Mouse (Mus musculus) frontal cortex, postnatal 25 days (tissue): ENCODE data around the gene Capn15.

Experiments used
- DNase-seq, 2 experiments: peaks; one replicate each; pipeline ENCODE4 v3.0.0; 2022; ENCODE audit warnings: low spot score in 2 of 2

Capn15 gene

DNA sequence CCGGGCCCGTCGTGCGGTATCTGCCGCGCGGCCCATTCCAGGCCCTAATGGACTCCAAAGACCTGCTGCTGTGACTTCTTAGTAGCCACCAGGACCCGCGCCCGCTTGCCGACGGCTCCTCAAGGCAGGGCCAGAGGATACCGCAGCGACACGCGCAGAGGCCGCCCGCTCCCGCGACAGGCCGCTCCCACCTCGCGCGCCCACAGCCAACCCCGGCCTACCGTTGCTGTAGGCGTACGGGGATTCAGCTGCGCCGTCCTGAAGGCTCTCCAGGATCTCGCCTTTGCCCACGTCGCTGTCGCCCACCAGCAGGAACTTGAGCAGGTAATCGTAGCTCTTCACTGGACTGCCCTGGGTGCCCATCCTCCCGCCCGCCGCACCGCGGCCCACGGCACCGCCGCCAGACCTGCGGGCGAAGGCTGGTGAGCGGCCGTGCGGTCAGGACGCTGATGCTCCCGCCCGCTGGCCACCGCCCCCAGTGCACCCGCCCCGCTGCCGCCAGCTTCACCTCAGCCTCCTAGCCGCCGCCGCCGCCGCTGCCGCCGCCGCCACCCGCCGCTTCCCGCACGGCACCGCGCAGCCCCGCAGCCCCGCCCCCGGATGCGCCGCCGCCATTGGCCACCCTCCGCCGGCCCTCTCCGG lies 66.3 kb downstream of the Capn15 start, which contains the start of gene Rab40c:
Gene Rab40c, minus strand, starts transcription at position 584 of the 642 bp plus-strand sequence.
- peak; percentile 19 to 36 for DNase-seq

DNA sequence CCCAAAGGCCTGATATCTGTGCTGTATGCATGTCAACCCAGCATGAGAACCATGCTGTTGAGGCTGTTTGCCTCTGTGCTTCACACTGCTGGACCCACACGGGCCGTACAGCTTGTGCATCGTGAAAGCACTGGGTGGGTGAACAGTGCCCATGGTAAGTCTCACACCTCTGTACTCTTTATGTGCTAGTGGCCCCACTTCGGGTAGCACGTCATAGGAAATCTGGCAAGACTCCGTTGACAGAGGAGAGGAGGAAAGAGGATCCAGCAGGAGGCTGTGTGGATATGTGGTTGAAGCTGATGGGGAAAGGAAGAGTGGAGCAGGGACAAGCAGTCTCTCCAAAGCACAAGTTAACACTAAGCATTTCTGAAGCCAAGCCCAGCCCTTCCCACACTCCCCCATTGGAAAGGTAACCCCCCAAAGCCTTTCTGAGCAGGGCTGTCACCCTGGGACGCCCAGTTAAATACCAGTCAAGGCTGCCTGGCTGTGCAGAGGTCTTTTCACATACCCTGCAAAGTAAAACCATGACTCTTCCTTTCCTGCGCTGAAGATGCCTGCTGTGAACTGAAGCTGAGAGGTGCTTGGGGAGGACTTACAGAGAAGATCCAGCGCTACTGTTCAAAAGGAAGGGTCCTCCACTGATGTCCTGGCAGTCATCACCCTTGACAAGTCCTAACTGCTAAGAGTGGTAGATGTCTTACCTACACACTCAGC lies 67.4 kb downstream of the Capn15 start:
- DNase-seq = no peak

GRCm38 (mm10) chr17:25916931-25917647 lies 68.5 kb downstream of the Capn15 start:
- no peak for DNase-seq

- no peak for DNase-seq
These were observed 71.3 kb downstream of the Capn15 start for GRCm38 (mm10) chr17:25914295-25914694.

GRCm38 (mm10) chr17:25913877-25914275 lies 71.7 kb downstream of the Capn15 start:
- DNase-seq = no peak

DNA sequence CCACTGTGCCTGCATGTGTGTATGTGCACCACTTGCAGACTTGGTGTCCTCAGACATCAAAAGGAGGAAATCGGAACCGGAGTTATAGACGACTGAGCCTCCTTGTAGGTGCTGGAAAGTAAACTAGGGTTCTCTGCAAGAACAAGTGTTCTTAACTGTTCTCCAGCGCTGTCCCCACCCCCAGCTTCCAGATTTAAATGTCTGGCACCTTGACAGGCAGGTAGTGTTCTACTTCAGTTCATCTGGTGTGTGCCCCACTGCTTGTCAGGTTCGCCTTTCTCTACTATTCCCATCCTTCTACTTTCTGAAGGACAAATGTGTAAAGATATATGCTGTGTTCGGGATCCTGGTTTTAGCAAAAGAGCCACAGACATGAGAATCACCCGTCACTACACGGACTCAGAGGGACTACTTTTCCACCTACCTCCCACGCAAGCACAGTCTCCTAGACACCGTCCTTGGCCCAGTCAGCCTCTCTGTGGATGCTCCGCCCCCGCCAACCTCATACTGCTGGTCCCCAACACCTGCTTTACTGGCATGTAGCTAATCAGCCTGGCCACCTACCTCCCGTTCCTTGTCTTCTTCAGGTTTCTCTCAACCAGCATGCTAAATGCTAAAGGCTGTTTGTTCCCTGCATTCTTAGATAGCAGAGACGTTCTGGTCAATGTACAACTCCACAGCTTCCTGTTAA lies 72.3 kb downstream of the Capn15 start:
- DNase-seq = peak; percentile 35 to 47

- DNase-seq = no peak
These were observed 73.8 kb downstream of the Capn15 start for GRCm38 (mm10) chr17:25911816-25912215.
